Mouse (Mus musculus) left cerebral cortex, adult 11 months (tissue): Measurements from ENCODE around the gene Ifitm1.

Source experiments
- DNase-seq: peaks from one replicate; pipeline ENCODE4 v3.0.0; 2022; ENCODE audit warnings: low spot score

Ifitm1 gene

GRCm38 (mm10) chr7:140966921-140967320, at the start of gene Ifitm1:
Ifitm1 (plus strand) TSS chr7:140967221.
- DNase-seq: no peak

DNA sequence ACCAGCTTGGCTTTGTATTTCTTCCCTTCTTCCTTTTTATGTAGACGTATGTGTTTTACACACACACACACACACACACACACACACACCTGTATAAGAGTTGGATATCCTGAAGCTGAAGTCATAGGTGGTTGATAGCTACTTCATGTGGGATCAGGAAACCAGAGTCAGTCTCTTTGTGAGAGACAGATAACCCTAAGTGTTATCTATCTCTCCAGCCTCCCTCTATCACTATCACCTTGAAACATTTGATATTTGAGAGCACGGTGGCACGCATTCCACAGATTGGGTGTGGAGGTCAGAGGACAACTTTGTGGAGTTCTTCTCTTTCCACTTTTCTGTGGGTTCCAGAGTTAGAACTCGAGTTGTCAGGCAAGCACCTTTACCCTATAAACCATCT, 47.1 kb upstream of the Ifitm1 start:
- no peak for DNase-seq

DNA sequence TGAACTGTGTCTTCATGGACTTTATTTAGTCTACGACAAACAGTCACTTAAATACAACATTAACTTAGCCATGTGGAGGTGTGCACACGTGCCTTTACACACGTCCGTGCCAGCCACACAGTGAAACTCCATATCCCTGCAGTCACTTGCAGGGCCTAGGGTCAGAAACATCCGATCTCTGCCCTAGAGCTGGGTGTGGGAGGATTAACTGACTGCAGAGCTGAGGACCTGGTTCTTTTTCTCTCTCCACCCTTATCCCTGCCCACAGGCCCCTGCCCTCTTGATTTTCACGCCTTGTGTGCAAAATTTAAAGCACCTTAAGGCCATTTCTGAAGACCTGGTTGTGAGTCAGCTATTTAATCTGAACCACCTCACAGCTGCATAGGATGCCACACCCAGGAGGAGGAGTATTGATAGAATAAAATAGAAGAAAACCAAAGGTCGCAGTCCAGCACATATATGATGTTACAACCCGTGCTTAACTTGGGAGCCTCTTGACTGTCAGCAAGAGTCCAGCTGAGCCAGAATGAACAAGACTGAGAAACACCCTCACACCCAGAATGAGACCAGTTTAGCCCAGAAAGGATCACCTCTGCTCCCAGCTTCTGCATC, 46.5 kb upstream of the Ifitm1 start, which contains the start of gene Nlrp6:
Gene Nlrp6 (plus strand): TSS at position 485 of the 612 bp plus-strand sequence.
- DNase-seq: no peak

DNA sequence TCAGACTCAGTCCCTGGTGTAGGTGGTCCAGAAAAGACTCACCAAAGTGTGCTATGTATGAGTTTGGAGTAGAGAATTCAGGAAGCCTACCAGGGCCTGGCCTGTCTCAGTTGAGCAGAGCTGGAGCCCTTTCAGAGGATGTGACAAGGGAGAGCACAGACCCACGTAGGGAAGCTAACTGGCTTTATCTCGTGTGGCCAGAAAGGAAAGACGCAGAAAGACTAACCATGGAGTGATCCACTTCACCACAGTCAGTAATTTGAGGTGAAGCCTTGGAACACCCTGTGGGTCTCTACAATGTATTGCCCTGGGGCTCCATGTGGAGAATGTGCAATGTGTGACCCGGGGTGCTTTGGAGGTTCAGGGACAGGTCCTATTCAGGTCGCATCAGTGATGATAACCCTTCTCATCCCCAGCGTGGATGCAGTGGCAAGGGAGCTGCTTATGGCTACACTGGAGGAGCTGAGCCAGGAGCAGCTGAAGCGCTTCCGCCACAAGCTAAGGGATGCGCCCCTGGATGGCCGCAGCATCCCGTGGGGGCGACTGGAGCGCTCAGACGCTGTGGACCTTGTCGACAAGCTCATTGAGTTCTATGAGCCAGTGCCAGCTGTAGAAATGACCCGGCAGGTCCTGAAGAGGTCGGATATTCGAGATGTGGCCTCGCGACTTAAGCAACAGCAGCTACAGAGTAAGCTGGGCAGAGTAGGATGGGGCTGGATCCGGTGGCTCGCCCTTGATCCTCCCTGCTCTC, 45.6 kb upstream of the Ifitm1 start:
- DNase-seq: no peak

- DNase-seq: no peak
These were observed 44.5 kb upstream of the Ifitm1 start for GRCm38 (mm10) chr7:140922398-140923069.

DNA sequence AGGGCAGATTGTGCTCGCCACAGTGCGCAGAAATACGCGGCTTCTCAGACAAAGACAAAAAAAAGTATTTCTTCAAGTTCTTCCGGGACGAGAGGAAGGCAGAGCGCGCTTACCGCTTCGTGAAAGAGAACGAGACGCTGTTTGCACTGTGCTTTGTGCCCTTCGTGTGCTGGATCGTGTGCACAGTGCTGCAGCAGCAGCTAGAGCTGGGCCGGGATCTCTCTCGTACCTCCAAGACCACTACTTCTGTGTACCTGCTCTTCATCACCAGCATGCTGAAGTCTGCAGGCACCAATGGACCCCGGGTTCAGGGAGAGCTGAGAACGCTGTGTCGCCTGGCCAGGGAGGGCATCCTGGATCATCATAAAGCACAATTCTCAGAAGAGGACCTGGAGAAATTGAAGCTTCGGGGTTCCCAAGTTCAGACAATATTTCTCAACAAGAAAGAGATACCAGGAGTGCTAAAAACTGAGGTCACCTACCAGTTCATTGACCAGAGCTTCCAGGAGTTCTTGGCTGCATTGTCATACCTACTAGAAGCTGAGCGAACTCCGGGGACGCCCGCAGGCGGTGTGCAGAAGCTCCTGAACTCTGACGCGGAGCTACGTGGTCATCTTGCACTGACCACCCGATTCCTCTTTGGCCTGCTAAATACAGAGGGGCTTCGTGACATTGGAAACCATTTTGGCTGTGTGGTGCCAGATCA, 43.8 kb upstream of the Ifitm1 start:
- DNase-seq: no peak

DNA sequence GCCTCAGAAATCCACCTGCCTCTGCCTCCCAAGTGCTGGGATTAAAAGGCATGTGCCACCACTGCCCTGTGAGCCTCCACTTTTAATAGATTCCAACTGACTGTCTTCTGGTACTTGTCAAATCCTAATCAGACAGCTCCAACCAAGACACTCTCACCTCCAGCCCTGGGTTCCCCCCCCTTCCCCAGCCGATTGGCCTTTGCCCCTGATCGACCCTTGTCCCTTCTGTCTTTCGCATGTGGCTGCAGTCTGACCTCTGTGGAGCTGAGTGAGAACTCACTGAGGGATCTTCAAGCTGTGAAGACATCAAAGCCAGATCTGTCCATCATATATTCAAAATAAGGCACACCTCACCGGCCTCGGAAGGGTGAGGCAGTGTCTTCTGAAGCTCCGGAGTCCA, 39.8 kb upstream of the Ifitm1 start:
- DNase-seq: no peak

- no peak for DNase-seq
These were observed 28.6 kb upstream of the Ifitm1 start for GRCm38 (mm10) chr7:140938436-140938835.

DNA sequence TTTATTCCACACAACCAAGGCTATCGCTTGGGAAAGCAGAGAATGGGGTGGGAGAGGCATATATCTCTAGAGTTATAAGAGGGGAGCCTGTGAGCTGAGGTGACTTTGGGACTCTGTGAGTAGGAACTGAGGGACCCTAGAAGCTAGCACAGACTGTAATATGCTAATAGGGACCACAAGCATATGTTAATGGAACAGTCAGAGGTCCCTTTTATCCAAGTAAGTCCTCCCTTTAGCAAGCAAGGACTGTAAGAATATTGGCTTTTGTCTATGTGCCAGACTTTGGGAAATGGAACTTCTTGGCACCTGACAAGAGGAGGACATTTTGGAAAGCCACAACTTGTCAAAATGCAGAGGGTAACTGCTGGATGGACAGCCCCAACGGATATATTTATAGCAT, 28.1 kb upstream of the Ifitm1 start:
- no peak for DNase-seq

DNA sequence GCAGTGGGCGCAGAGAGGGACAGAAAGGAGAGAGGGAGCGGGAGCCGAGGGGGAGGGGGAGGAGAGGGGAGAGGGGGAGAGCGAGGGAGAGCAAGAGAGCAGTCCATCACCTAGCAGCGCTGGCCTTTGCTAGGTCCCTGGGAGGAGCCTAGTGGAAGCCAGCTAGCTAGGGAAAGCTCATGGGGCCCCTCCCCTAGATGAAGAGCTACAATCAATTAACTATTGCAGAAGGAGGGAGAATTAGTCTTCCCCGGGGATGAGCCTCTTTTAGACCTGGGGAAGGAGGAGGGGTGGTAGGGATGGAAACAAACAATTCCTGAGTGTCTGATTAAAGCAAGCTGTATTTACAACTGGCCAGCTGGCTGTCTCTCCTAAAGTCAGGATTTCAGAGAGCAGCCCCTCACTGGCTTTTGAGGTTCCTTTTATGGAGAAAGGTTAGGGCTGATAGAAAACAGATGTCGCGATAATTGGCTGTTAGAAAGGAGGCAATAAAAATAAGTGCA, 27.3 kb upstream of the Ifitm1 start:
- DNase-seq: no peak

- no peak for DNase-seq
These were observed 25.6 kb upstream of the Ifitm1 start, which contains the start of gene Pgghg for GRCm38 (mm10) chr7:140941222-140942051. Pgghg (plus strand) TSS chr7:140941391.

- DNase-seq: no peak
These were observed 24.7 kb upstream of the Ifitm1 start for GRCm38 (mm10) chr7:140942341-140942740.

DNA sequence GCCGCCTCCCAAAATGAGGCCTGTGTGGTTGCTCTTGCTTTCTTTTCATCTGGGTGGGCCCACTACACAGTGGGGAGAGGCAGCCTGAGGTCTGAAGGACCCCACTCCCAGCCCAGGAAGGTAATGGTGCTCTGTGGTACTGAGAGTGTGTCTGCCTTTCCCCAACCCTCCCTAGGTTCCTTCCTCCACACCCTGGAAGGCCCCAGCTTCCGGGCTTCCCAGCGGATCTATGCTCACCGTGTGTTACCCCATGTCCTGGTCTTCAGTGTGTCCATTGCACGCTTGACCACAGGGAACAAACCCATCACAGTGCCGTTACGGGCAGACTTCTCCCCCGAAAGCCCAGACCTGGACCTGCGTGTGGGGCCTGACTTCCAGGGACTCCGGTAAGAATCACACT, 24.2 kb upstream of the Ifitm1 start:
- DNase-seq: no peak

DNA sequence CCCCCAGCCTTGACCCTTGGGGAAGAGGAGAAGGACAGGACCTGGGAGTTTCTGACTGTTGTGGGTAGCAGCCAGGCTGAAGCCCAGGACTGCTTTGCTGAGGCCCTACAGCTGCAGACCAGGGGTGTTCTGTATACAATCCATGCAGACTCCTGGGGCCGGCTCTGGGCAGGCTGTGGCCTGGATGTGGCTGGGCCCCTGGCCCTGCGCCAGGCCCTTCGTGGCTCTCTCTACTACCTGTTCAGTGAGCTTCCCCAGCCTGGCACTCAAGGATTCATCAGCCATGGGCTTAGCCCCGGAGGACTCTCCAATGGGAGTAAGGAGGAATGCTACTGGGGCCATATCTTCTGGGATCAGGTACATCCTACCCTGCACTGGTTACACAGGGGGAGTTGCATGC, 23.7 kb upstream of the Ifitm1 start:
- DNase-seq: no peak

DNA sequence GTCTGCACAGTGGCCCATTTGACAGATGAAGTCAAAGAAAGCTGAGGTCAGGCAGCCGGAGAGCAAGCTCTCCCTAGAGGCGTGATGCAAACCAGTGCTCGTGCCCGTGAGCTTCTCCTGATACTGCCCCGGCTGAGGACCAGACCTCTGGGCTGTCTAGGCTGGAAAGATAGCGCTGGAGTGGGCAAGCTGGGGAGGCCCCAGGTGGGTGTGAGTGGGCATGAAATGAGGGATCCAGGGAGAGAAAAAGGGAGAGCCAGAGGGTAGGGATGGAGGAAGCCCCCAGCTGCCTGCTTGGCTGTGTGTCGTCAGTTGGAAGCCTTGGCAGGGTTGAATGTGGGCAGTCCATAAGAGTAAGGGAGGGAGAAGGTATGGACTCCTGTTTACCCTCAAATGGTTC, 22.8 kb upstream of the Ifitm1 start:
- no peak for DNase-seq

DNA sequence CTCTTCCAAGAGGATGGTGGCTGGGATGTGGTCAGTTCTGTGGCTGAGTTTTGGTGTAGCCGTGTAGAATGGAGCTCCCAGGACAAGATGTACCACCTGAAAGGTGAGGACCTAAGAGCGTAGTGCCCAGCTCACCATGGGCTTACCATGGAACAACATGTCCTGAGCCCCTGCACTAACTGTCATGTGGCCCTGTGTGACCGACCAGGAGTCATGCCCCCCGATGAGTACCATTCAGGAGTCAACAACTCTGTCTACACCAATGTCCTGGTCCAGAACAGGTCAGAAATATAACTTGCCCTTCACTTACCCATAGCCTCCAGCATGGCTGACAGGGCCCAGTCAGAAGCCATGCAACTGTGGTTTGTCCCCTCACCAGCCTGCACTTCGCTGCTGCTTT, 21.8 kb upstream of the Ifitm1 start:
- DNase-seq: no peak

DNA sequence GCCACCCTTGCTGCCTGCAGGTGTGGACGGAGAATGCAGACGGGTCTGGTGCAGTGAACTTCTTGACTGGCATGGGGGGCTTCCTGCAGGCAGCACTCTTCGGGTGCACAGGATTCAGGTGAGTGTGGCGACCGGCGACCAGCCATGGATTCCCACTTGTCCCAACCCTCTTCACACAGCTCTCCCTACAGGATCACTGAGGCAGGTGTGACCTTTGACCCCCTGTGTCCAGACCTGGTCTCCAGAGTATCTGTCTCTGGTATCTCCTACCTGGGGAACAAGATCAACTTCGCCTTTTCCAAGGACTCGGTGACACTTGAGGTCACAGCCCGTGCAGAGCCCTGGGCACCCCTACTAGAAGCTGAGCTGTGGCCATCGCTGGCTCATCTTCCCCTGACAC, 20.7 kb upstream of the Ifitm1 start:
- DNase-seq: no peak

DNA sequence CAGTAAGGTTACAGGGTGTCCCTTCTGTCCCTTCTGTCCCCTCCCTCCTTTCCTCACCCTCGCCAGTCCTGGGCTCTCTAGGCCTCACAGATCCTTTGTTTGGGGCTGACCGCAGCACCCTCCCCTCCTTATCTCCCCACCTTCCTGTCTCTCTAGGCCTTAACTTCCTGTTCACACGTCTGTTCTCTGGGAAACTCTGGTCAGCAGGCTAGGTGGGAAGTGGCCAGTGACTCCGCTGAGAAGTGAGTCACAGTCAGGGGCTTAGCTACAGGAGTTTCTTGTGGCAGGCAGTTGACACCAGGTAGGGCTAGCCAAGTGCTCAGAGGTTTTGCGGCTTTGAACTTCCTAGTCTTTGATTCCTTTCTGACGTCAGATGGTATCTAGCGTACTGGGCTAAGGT, 20.0 kb upstream of the Ifitm1 start:
- DNase-seq: no peak

GRCm38 (mm10) chr7:140948161-140948560, 18.9 kb upstream of the Ifitm1 start:
- no peak for DNase-seq

DNA sequence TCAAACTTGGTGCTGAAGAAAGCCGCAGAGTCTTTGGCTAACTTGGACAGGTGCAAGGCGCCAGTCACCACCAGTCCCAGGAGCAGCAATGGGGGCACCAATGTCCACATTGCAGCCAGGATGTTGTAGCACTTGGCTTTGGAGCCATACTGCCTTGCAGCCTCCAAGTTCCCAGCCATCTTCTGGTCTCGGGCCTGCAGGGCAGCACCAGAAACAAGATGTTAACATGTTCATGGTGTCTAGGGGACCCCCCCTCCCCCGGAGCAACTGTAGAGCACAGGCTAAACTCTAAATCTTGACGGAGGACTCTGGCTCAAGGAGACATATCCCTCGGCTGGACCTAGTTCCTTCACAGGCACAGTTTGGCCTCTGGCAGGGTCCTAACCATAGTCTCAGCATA, 17.8 kb upstream of the Ifitm1 start:
- no peak for DNase-seq

- DNase-seq: no peak
These were observed 17.0 kb upstream of the Ifitm1 start, which contains the start of gene Ifitm5 for GRCm38 (mm10) chr7:140949824-140950530. Ifitm5 (minus strand) TSS chr7:140950291.
